Mouse (Mus musculus): ENCODE measurements around the gene Taok3. TPM values are rescaled to one million over a fixed set of nuclear protein-coding genes. Genes with fewer than 3 reads are reported as not detected.

Taok3 gene
- total and polyA plus RNA-seq, 2 experiments from 2014 or later = 1.1 to 5.8 TPM

- peaks cover 10% of the 10 kb centered on the region for H3K36me3 ChIP-seq (replicated peaks; ENCODE audit: control insufficient read depth, insufficient read depth, low read length)
- H3K27ac ChIP-seq (ENCODE audit: low read depth) = no peak overlapping the region
- 85% methylated on average over 9 of the region's 9 CpGs for WGBS
- H3K4me1 ChIP-seq (ENCODE audit: control insufficient read depth, insufficient read depth) = no peaks in the 10 kb centered on the region; the same call in 1 of the 2 replicates
- H3K9me3 ChIP-seq (replicated peaks; ENCODE audit: control insufficient read depth, low read length) = no peaks in the 10 kb centered on the region
- no peak overlapping the region for H3K9ac ChIP-seq (replicated peaks; ENCODE audit: low read depth, low read length)
- no peak overlapping the region for H3K4me3 ChIP-seq (ENCODE audit: low read depth, low read length)
- TF ChIP-seq EP300 (IDR thresholded peaks at IDR 0.05; ENCODE audit: low read depth) (no peak), CTCF (IDR thresholded peaks at IDR 0.05; ENCODE audit: low read depth) (no peak)
- no peak for ATAC-seq (ENCODE audit: insufficient read depth, low read depth)
- DNase-seq (ENCODE audit: low spot score) = no peak
- H3K27me3 ChIP-seq (ENCODE audit: control insufficient read depth, insufficient read depth, low read length) = no peaks in the 10 kb centered on the region
- no peak overlapping the region for H3K4me2 ChIP-seq (ENCODE audit: low read depth, low read length)
Observed at GRCm38 (mm10) chr5:117323751-117324150, 203.8 kb downstream of the Taok3 start.

Other genes with a start within 250 kb of the Taok3 start
- gene Suds3, start 4.0 kb upstream of the Taok3 start, total RNA-seq (2014; rRNA removed; ENCODE audit: low replicate concordance) = 31.9 and 50.1 TPM in 2 replicates
- gene Suds3, start 4.0 kb upstream of the Taok3 start, polyA plus RNA-seq (2015; fragmentation: Nextera tagmentation; extraction: Ambion mirVana) = 36.9 and 38.2 TPM in 2 replicates
- gene Pebp1, start 167.5 kb downstream of the Taok3 start, total RNA-seq (2014; rRNA removed; ENCODE audit: low replicate concordance) = 871 and 905 TPM in 2 replicates
- gene Pebp1, start 167.5 kb downstream of the Taok3 start, polyA plus RNA-seq (2015; fragmentation: Nextera tagmentation; extraction: Ambion mirVana) = 527 and 544 TPM in 2 replicates
- 11.6 and 13.1 TPM in 2 replicates for gene Vsig10, start 199.0 kb downstream of the Taok3 start, total RNA-seq (2014; rRNA removed; ENCODE audit: low replicate concordance)
- 7.0 and 7.2 TPM in 2 replicates for gene Vsig10, start 199.0 kb downstream of the Taok3 start, polyA plus RNA-seq (2015; fragmentation: Nextera tagmentation; extraction: Ambion mirVana)
- 137 and 139 TPM in 2 replicates for gene Wsb2, start 237.2 kb downstream of the Taok3 start, total RNA-seq (2014; rRNA removed; ENCODE audit: low replicate concordance)
- gene Wsb2, start 237.2 kb downstream of the Taok3 start, polyA plus RNA-seq (2015; fragmentation: Nextera tagmentation; extraction: Ambion mirVana) = 77.4 and 83.2 TPM in 2 replicates